Mouse (Mus musculus) midbrain, embryonic 16.5 days (tissue): ENCODE measurements around the gene Zfp639. TPM values are rescaled to one million over a fixed set of nuclear protein-coding genes. Genes with fewer than 3 reads are reported as not detected.
A peak's percentile ranks its signal among the peaks of the same experiment; 100 is the strongest.

Experiments
- ATAC-seq: fragments of 200-750 bp; cut with Nextera tagmentation; 2 replicates; pipeline ENCODE4 v1.8.0; 2017; ENCODE audit warnings: moderate TSS enrichment
- H3K27ac ChIP-seq: fragments of 300-500 bp; sonication (generic); 2 replicates; pipeline ENCODE4 v1.5.1; 2014; ENCODE audit warnings: mild to moderate bottlenecking, low read length, mixed read lengths
- H3K27me3 ChIP-seq: fragments of 300-500 bp; sonication (generic); 2 replicates; pipeline ENCODE4 v1.6.1; 2014; ENCODE audit warnings: low read depth, low read length, mixed read lengths; ENCODE audit not compliant: control insufficient read depth, insufficient read depth
- H3K36me3 ChIP-seq: fragments of 300-500 bp; sonication (generic); 2 replicates; pipeline ENCODE4 v1.6.1; 2014; ENCODE audit warnings: mild to moderate bottlenecking, low read length, moderate library complexity, mixed read lengths; ENCODE audit not compliant: control insufficient read depth, insufficient read depth
- H3K4me1 ChIP-seq: fragments of 300-500 bp; sonication (generic); 2 replicates; pipeline ENCODE4 v1.6.1; 2014; ENCODE audit warnings: mild to moderate bottlenecking, low read length, mixed read lengths; ENCODE audit not compliant: control insufficient read depth, insufficient read depth
- H3K4me2 ChIP-seq: fragments of 300-500 bp; sonication (generic); 2 replicates; pipeline ENCODE4 v1.6.1; 2014; ENCODE audit warnings: mild to moderate bottlenecking, low read length, mixed read lengths
- H3K4me3 ChIP-seq: fragments of 300-500 bp; sonication (generic); 2 replicates; pipeline ENCODE4 v1.5.1; 2014; ENCODE audit warnings: low read depth, mild to moderate bottlenecking, low read length, moderate library complexity, mixed read lengths
- H3K9ac ChIP-seq: fragments of 300-500 bp; sonication (generic); 2 replicates; pipeline ENCODE4 v1.6.1; 2014; ENCODE audit warnings: low read depth, low read length, mixed read lengths
- H3K9me3 ChIP-seq: fragments of 300-500 bp; sonication (generic); replicated peaks from 2 replicates; pipeline ENCODE4 v1.6.1; 2014; ENCODE audit warnings: mild to moderate bottlenecking, low read length, mixed read lengths; ENCODE audit not compliant: control insufficient read depth, poor library complexity, severe bottlenecking
- WGBS: fragments of 180-500 bp; shearing (Covaris S2); extraction: QIAGEN DNeasy Blood & Tissue Kit; methylation state at CpG from one replicate; pipeline ENCODE4 v1.1.7; 2014; 5-methylcytosine and 5-hydroxymethylcytosine counted together
- polyA plus RNA-seq: library from polyadenylated mRNA; unstranded; fragments of >200 nt; fragmentation: Nextera tagmentation; extraction: Ambion mirVana; gene quantifications from 2 replicates; pipeline ENCODE4 v1.2.1, GENCODE M21; 2015

The Zfp639 gene
- polyA plus RNA-seq, 1 experiment from 2014 or later, result 41.7 TPM

DNA sequence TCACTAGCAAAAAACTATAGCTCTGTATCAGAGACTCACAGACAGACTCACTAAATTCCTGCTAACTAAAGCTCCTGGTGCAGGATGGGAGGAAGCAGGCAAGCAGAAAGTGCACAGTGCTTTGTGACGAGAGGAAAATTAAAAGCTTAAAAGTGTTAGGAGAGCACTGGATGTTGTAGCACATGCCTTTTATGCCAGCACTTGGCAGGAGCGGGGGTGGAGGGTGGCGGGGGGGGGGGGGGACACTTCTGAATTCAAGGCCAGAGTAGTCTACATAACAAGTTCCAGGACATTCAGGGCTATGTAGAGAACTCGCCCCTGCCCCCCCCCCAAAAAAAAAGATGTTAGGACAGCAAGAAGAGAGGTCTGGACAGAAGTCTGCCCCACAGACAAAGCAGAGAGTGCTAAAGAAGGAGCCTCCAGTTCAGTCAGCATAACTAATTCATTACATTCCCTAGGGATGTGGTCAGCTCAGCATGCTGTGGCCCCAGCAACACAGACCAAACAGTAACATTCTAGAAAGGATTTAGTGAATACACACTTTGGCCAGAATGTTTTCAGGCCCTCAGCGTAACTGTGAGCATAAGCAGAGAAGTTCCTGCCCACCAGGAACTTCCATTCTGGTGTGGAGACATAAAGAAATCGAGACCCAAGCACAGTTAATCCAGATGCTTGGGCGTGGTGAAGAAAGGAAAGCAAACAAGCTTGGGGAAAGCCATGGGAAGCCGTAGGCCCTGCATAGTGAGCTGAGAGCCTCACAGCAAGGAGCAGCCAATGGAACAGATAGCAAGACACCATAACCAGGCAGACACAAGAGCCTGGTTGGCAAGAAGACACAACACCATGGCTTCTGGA, 14.0 kb upstream of the Zfp639 start:
- Histone ChIP-seq H3K9ac (no peak overlapping the region), H3K4me2 (no peak overlapping the region), H3K9me3 (no peaks in the 10 kb centered on the region), H3K27ac (no peak overlapping the region), H3K36me3 (no peaks in the 10 kb centered on the region), H3K4me3 (no peak overlapping the region), H3K4me1 (no peaks in the 10 kb centered on the region; the same call in 1 of the 2 replicates), H3K27me3 (no peaks in the 10 kb centered on the region)
- WGBS, result 33% methylated on average over 7 of the region's 8 CpGs
- ATAC-seq, result 0 out of 2 replicates have a peak, but pooled peaks have one; percentile 21

DNA sequence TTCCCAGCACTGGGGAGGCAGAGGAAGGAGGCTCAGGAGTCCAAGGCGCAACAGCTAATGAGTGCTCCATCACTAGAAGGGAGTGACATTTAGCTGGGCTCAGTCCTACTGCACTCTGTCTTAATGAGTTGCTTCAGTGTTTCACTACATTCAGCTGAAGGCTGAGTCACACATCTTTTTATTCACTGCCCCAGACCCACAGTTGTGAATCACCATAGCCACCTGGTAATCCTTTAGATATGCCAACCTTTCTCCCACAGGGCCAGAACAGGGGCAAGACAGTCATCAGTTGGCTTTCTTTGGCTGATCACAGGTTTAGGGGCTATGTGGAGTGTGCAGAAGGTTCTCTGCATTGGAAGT, 13.4 kb upstream of the Zfp639 start:
- ATAC-seq, result no peak

DNA sequence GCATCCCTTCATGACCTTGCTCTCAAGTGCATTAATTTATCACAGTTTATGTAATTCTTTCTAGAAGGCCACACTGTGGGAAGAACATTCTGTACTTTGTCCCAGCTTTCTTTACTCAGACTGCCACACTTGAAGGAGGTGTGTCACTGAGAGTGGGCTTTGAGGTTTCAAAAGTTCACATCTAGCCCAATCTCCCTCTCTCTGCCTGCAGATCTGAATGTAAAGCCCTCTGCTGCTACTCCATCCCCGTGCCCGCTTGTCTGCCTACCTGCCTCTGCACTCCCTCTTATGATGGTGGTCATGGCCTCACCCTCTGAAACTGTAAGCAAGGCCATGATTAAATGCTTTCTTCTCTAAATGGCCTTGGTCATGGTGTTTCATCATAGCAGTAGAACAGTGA, 9.7 kb upstream of the Zfp639 start:
- H3K4me3 ChIP-seq, result no peak overlapping the region
- ATAC-seq, result no peak
- no peaks in the 10 kb centered on the region for H3K36me3 ChIP-seq
- H3K9ac ChIP-seq, result no peak overlapping the region
- H3K27me3 ChIP-seq, result no peaks in the 10 kb centered on the region
- no peak overlapping the region for H3K27ac ChIP-seq
- WGBS, result 94% methylated on average over 2 of the region's 2 CpGs
- H3K4me1 ChIP-seq, result no peaks in the 10 kb centered on the region; the same call in 1 of the 2 replicates
- H3K4me2 ChIP-seq, result no peak overlapping the region
- H3K9me3 ChIP-seq, result no peaks in the 10 kb centered on the region

More for the DNA sequence above, 13.4 kb upstream of the Zfp639 start:
- Histone ChIP-seq H3K27ac (no peak overlapping the region), H3K4me2 (no peak overlapping the region), H3K9me3 (no peaks in the 10 kb centered on the region), H3K4me1 (no peaks in the 10 kb centered on the region; the same call in 1 of the 2 replicates), H3K4me3 (no peak overlapping the region), H3K27me3 (no peaks in the 10 kb centered on the region), H3K9ac (no peak overlapping the region), H3K36me3 (no peaks in the 10 kb centered on the region)
- WGBS, result 100% methylated on average over 1 of the region's 1 CpGs

DNA sequence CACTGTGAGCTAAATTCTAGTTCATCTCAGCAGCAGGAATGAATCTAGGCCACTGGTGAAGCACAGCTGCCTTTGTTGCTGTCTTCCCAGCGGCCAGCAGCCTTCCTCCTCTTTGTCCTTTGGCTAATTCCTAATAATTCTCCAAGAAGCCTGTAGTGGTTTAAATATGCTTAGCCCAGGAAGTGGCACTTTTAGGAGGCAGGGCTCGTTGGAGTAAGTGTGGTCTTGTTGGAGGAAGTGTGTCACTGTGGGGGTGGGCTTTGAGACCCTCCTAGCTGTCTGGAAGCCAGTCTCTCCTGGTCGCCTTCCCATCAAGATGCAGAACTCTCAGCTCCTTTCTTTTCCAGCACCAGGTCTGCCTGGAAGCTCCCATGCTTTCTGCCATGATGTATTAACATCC, 4.2 kb upstream of the Zfp639 start:
- Histone ChIP-seq H3K9ac (no peak overlapping the region), H3K9me3 (no peaks in the 10 kb centered on the region), H3K4me1 (peaks cover 7% of the 10 kb centered on the region), H3K27ac (no peak overlapping the region), H3K4me2 (no peak overlapping the region), H3K36me3 (no peaks in the 10 kb centered on the region), H3K27me3 (no peaks in the 10 kb centered on the region), H3K4me3 (no peak overlapping the region)
- WGBS, result 77% methylated on average over 3 of the region's 3 CpGs
- ATAC-seq, result no peak

DNA sequence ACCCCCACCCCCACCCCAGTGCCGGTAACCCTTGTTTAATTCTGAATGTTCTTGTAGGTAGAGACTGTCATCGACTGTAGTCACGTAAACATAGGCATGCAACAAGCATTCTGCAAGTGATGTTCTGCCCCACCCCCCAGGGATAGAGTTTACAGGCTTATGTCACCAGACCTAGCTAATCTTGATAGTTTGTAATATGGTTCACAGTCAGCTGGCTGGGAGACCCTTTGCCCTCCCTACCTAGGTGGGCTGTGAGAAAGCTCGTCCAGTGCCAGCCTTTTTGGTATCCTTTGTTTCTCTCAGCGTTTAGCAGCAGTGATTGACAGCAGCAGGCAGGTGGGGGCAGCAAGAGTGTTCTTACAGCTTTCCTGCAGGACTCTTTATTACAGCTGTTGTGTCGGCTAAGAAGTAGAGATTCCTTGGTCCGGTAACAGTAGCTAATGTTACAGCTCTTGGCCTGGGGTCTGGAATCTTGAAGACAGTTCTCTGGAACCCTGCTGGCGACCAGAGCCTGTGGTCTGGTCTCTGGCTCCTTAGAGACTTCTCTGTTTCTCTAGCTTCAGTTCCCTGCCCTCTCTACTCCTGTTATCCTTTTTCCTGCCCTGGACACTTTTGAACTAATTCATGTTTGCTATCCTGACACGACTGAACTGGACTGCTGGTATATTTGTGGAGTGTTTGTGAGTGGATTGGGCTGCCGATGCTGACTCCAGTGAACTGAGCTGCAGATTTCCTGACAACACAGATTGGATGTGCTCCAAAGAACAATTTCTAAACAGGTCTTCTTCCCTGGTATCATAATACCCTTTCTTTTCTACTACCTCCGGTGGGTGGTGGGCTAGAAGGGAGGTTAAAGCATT, 3.5 kb upstream of the Zfp639 start:
- no peak for ATAC-seq
- H3K4me3 ChIP-seq, result no peak overlapping the region
- H3K27ac ChIP-seq, result no peak overlapping the region
- H3K9ac ChIP-seq, result no peak overlapping the region
- H3K27me3 ChIP-seq, result no peaks in the 10 kb centered on the region
- 59% methylated on average over 11 of the region's 11 CpGs for WGBS
- no peaks in the 10 kb centered on the region for H3K36me3 ChIP-seq
- H3K9me3 ChIP-seq, result no peaks in the 10 kb centered on the region
- H3K4me2 ChIP-seq, result no peak overlapping the region
- peaks cover 10% of the 10 kb centered on the region for H3K4me1 ChIP-seq

DNA sequence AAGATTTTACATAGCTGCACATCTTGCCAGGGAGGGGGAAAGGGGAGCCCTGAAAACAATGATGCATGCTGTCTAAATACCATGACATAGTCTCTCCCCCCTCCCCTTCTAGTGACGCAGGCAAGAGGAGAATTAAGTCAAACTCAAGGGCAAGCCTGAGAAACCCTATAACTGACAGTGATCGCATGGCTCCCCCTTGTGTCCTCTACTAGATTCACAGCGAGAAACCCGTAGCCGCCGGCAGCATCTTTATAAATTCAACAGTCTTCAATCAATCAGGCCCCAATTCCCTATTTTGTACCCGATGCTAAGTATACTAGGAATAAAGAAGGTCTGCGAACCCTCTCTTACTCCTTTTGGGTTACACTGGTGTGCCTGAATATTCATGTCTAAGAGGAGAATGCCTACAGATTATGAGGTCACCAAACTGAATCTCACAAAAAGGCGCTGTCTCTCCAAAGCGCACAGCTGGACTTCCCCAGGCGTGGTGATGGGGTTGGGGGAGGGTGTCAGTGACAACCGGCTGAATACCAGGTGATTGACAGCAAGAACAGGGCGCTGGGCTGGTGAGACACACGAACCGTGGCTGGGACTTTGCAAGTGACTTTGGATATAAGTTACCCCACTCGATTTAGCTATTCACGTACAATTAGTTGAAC, 1.3 kb upstream of the Zfp639 start:
- peak; percentile 41 for ATAC-seq
- Histone ChIP-seq H3K4me3 (peak overlapping the region; percentile 17; the same call in 1 of the 2 replicates), H3K4me2 (peak overlapping the region; percentile 60), H3K27ac (no peak overlapping the region), H3K27me3 (no peaks in the 10 kb centered on the region), H3K36me3 (no peaks in the 10 kb centered on the region), H3K9me3 (no peaks in the 10 kb centered on the region), H3K9ac (peak overlapping the region; percentile 45), H3K4me1 (peaks cover 25% of the 10 kb centered on the region)
- 2% methylated on average over 17 of the region's 17 CpGs for WGBS

DNA sequence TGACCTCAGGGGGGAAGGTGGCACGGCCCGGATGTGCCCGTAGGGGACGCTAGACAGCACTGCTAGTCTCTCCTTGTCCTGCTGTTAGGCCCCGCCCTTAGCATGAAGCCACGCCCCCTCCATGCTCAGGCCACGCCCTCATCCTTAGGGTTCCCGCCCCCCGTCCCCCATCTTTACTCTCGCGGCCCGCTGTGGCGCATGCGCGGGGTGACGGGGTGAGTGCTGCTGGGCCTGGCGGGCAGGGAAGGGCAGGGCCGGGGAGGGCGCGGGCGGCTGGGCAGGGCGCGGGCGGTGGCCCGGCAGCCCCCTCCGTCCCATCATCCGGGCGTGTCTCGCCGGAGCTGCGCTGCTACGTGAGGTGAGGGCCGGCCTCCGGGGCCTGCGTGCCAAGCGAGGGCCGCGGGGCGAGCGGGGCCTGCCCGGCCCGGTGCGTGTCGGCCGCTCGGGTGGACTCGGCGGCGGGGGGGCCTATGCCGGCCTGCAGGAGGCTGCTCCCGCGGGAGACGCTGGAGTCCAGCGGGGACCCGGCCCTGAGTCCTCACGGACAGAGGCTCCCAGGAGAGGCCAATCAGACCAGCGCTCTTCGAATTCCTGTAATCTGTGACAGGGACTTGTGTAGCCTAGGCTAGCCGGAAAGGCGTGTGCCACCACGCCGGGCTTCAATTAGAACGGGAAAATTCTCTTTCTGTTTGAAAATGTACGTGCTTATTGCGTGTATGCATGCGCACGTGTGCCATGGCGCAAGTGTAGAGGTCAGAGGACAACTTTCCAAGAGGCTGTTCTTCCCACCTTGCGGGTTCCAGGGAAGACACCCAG, 524 bp downstream of the Zfp639 start:
- peak overlapping the region; percentile 60 for H3K4me2 ChIP-seq
- no peaks in the 10 kb centered on the region for H3K9me3 ChIP-seq
- H3K4me3 ChIP-seq, result peak overlapping the region; percentile 91
- H3K27ac ChIP-seq, result peak overlapping the region; percentile 84
- ATAC-seq, result peak; percentile 89
- no peaks in the 10 kb centered on the region for H3K27me3 ChIP-seq
- peaks cover 1% of the 10 kb centered on the region; the same call in 1 of the 2 replicates for H3K36me3 ChIP-seq
- WGBS, result under 1% methylated on average over 54 of the region's 69 CpGs
- H3K9ac ChIP-seq, result peak overlapping the region; percentile 95
- H3K4me1 ChIP-seq, result peaks cover 25% of the 10 kb centered on the region

DNA sequence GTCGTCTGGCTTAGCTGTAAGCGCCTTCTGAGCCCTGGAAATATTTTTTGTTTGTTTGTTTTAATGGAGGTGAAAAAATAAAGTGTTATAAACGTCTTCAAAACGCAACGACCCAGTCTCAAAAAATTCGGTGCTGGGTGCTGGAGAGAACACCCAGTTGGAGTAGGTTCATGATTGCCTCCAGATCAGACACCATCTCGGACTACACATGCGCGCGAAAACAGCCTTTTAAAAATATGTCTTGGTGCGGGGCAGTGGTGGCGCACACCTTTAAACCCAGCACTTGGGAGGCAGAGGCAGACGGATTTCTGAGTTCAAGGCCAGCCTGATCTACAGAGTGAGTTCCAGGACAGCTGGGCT, 1.1 kb downstream of the Zfp639 start:
- H3K27ac ChIP-seq, result peak overlapping the region; percentile 84
- no peak for ATAC-seq
- 4% methylated on average over 13 of the region's 13 CpGs for whole genome bisulfite sequencing

More for the DNA sequence above, 1.1 kb downstream of the Zfp639 start:
- no peaks in the 10 kb centered on the region for H3K27me3 ChIP-seq
- H3K9ac ChIP-seq, result peak overlapping the region; percentile 95
- H3K4me1 ChIP-seq, result peaks cover 25% of the 10 kb centered on the region
- H3K9me3 ChIP-seq, result no peaks in the 10 kb centered on the region
- H3K4me3 ChIP-seq, result peak overlapping the region; percentile 91
- H3K4me2 ChIP-seq, result peak overlapping the region; percentile 60
- H3K36me3 ChIP-seq, result peaks cover 4% of the 10 kb centered on the region; the same call in 1 of the 2 replicates
